9 mouse cellular contexts compared by ENCODE assay signal in genomic region chr5:138280425-138280768, GRCm38 (mm10). TPM values are rescaled to one million over a fixed set of nuclear protein-coding genes. Genes with fewer than 3 reads are reported as not detected.
A peak's percentile ranks its signal among the peaks of the same experiment; 100 is the strongest.
DNase-seq lines count a peak whose midpoint lies in the region; ATAC-seq and TF ChIP-seq lines count a peak whose summit lies in the region.
"Had no signal": no experiment of that assay in that cellular context is flagged by ENCODE, and none has a peak within 500 bp of the region (broad histone marks: within the 10 kb centered on the region; RNA-seq: fewer than 3 reads in every experiment).

No protein-coding gene starts in this region.

- H3K4me3 ChIP-seq in kidney, adult 2 months (ENCODE audit: insufficient read depth, low read depth, low read length): peak overlapping the region; percentile 34; the same call in 1 of the 2 replicates
- peak overlapping the region; percentile 16 for H3K4me3 ChIP-seq in cortical plate, adult 2 months (ENCODE audit: insufficient read depth, low read length)
- H3K4me3 ChIP-seq in hindbrain, embryonic 13.5 days: peak overlapping the region; percentile 82
- H3K4me3 ChIP-seq in midbrain, embryonic 12.5 days: peak overlapping the region; percentile 80; the same call in 1 of the 2 replicates

- no peak overlapping the region for H3K9ac ChIP-seq in hindbrain, embryonic 13.5 days
- H3K9ac ChIP-seq in midbrain, embryonic 12.5 days (replicated peaks): no peak overlapping the region

- no peak for TF ChIP-seq CTCF in kidney, adult 2 months (conservative IDR thresholded peaks at IDR 0.05; ENCODE audit: insufficient read depth, insufficient read length, low read depth, low read length)
- no peak for TF ChIP-seq CTCF in cortical plate, adult 2 months (IDR thresholded peaks at IDR 0.05; ENCODE audit: extremely low read depth, insufficient read depth, low read length)

- H3K4me2 ChIP-seq in hindbrain, embryonic 13.5 days: peak overlapping the region; percentile 82
- H3K4me2 ChIP-seq in midbrain, embryonic 12.5 days (replicated peaks): peak overlapping the region; percentile 71

- no peaks in the 10 kb centered on the region; the same call in 1 of the 2 replicates for H3K27me3 ChIP-seq in kidney, adult 2 months (replicated peaks; ENCODE audit: control insufficient read depth, insufficient read depth, low read length)
- 0 out of 2 replicates have a peak, but pooled peaks cover 12% of the 10 kb centered on the region for H3K27me3 ChIP-seq in hindbrain, embryonic 13.5 days
- H3K27me3 ChIP-seq in midbrain, embryonic 12.5 days: peaks cover 12% of the 10 kb centered on the region

- peak; percentile 16 for DNase-seq in kidney, adult 2 months
- no peak for DNase-seq in kidney, adult 8-10 months
- DNase-seq in urinary bladder, postnatal 4 days (ENCODE audit: low spot score in 2 of 2): no peak
- no peak for DNase-seq in frontal cortex, postnatal 14 days (ENCODE audit: low spot score in 2 of 2)
- no peak for DNase-seq in adrenal gland, postnatal 14 days

- H3K9me3 ChIP-seq in hindbrain, embryonic 13.5 days: no peaks in the 10 kb centered on the region; the same call in 1 of the 2 replicates
- no peaks in the 10 kb centered on the region for H3K9me3 ChIP-seq in midbrain, embryonic 12.5 days

- no peak for TF ChIP-seq POLR2A in kidney, adult 2 months (IDR thresholded peaks at IDR 0.05; ENCODE audit: low read depth, low read length)
- TF ChIP-seq POLR2A in cortical plate, adult 2 months (IDR thresholded peaks at IDR 0.05; ENCODE audit: extremely low read depth, insufficient read depth, low read length): no peak

- H3K27ac ChIP-seq in kidney, adult 2 months (ENCODE audit: insufficient read depth, low read depth, low read length): no peak overlapping the region
- H3K27ac ChIP-seq in cortical plate, adult 2 months (ENCODE audit: insufficient read depth, low read length): no peak overlapping the region
- H3K27ac ChIP-seq in hindbrain, embryonic 13.5 days: peak overlapping the region; percentile 52; the same call in 1 of the 2 replicates
- H3K27ac ChIP-seq in midbrain, embryonic 12.5 days (replicated peaks): no peak overlapping the region

- 27% methylated on average over 26 of the region's 26 CpGs for WGBS in kidney, adult 2 months
- WGBS in hindbrain, embryonic 13.5 days: 22% methylated on average over 26 of the region's 26 CpGs
- 24% methylated on average over 26 of the region's 26 CpGs for WGBS in midbrain, embryonic 12.5 days

- H3K36me3 ChIP-seq in kidney, adult 2 months (ENCODE audit: control insufficient read depth, insufficient read depth, low read length): no peaks in the 10 kb centered on the region
- H3K36me3 ChIP-seq in hindbrain, embryonic 13.5 days: peaks cover 28% of the 10 kb centered on the region
- H3K36me3 ChIP-seq in midbrain, embryonic 12.5 days: peaks cover 19% of the 10 kb centered on the region; the same call in 1 of the 2 replicates

- ATAC-seq in hindbrain, embryonic 13.5 days (ENCODE audit: low FRiP score): no peak
- ATAC-seq in midbrain, embryonic 12.5 days (ENCODE audit: low FRiP score, low read depth): no peak

- no peaks in the 10 kb centered on the region for H3K4me1 ChIP-seq in kidney, adult 2 months (ENCODE audit: control insufficient read depth, insufficient read depth, low read length)
- no peaks in the 10 kb centered on the region for H3K4me1 ChIP-seq in cortical plate, adult 2 months (ENCODE audit: control insufficient read depth, insufficient read depth, low read length)
- H3K4me1 ChIP-seq in hindbrain, embryonic 13.5 days (replicated peaks): peaks cover 38% of the 10 kb centered on the region
- peaks cover 37% of the 10 kb centered on the region for H3K4me1 ChIP-seq in midbrain, embryonic 12.5 days

RNA-seq across cellular contexts. Expression of gene Stag3, which starts 0.4 kb away (rescaled TPM):
- 0.30 and 0.34 TPM in 2 replicates for polyA plus RNA-seq in kidney, adult 2 months (2012; rRNA removed)
- 2.8 and 3.0 TPM in 2 replicates for polyA plus RNA-seq in cortical plate, adult 2 months (2012; rRNA removed)
- 5.8 and 6.0 TPM in 2 replicates for polyA plus RNA-seq in hindbrain, embryonic 13.5 days (2015; fragmentation: Nextera tagmentation; extraction: Ambion mirVana)
- polyA plus RNA-seq in midbrain, embryonic 12.5 days (2016; fragmentation: Nextera tagmentation; extraction: Ambion mirVana): 4.0 and 5.5 TPM in 2 replicates
- 0.15 and 0.56 TPM in 2 replicates for total RNA-seq in adrenal gland, postnatal 14 days (2021)

RNA-seq across cellular contexts. Expression of gene Gpc2, which starts 0.6 kb away (rescaled TPM):
- polyA plus RNA-seq in kidney, adult 2 months (2012; rRNA removed): 1.2 and 1.5 TPM in 2 replicates
- 5.6 and 6.0 TPM in 2 replicates for polyA plus RNA-seq in cortical plate, adult 2 months (2012; rRNA removed)
- 212 and 224 TPM in 2 replicates for polyA plus RNA-seq in hindbrain, embryonic 13.5 days (2015; fragmentation: Nextera tagmentation; extraction: Ambion mirVana)
- polyA plus RNA-seq in midbrain, embryonic 12.5 days (2016; fragmentation: Nextera tagmentation; extraction: Ambion mirVana): 152 and 160 TPM in 2 replicates
- 1.1 and 1.3 TPM in 2 replicates for total RNA-seq in adrenal gland, postnatal 14 days (2021)

RNA-seq across cellular contexts. Expression of gene Gm43720, which starts 0.6 kb away (rescaled TPM):
- not detected in 2 replicates for polyA plus RNA-seq in kidney, adult 2 months (2012; rRNA removed)
- 0.02 and 0.08 TPM in 2 replicates for polyA plus RNA-seq in cortical plate, adult 2 months (2012; rRNA removed)
- 0.09 and 0.10 TPM in 2 replicates for polyA plus RNA-seq in hindbrain, embryonic 13.5 days (2015; fragmentation: Nextera tagmentation; extraction: Ambion mirVana)
- 0.13 TPM in 1 of 2 replicates, not detected in the other for polyA plus RNA-seq in midbrain, embryonic 12.5 days (2016; fragmentation: Nextera tagmentation; extraction: Ambion mirVana)
- not detected in 2 replicates for total RNA-seq in adrenal gland, postnatal 14 days (2021)
- total RNA-seq: left cerebral cortex, postnatal 14 days had no signal

RNA-seq across cellular contexts. Expression of gene Gal3st4, which starts 7.8 kb away (rescaled TPM):
- 0.13 and 0.19 TPM in 2 replicates for polyA plus RNA-seq in kidney, adult 2 months (2012; rRNA removed)
- polyA plus RNA-seq in cortical plate, adult 2 months (2012; rRNA removed): 4.2 and 4.4 TPM in 2 replicates
- polyA plus RNA-seq in hindbrain, embryonic 13.5 days (2015; fragmentation: Nextera tagmentation; extraction: Ambion mirVana): 3.3 and 4.2 TPM in 2 replicates
- polyA plus RNA-seq in midbrain, embryonic 12.5 days (2016; fragmentation: Nextera tagmentation; extraction: Ambion mirVana): 4.6 and 5.2 TPM in 2 replicates
- 0.19 TPM in 1 of 2 replicates, not detected in the other for total RNA-seq in adrenal gland, postnatal 14 days (2021)

RNA-seq across cellular contexts. Expression of gene BC037034, which starts 16.6 kb away (rescaled TPM):
- 28.5 and 35.1 TPM in 2 replicates for polyA plus RNA-seq in kidney, adult 2 months (2012; rRNA removed)
- 83.9 and 86.5 TPM in 2 replicates for polyA plus RNA-seq in cortical plate, adult 2 months (2012; rRNA removed)
- polyA plus RNA-seq in hindbrain, embryonic 13.5 days (2015; fragmentation: Nextera tagmentation; extraction: Ambion mirVana): 14.2 and 15.5 TPM in 2 replicates
- 18.8 and 20.3 TPM in 2 replicates for polyA plus RNA-seq in midbrain, embryonic 12.5 days (2016; fragmentation: Nextera tagmentation; extraction: Ambion mirVana)
- total RNA-seq in adrenal gland, postnatal 14 days (2021): 18.2 and 25.6 TPM in 2 replicates

Comparison
In these comparisons a context has a peak if more than half of its experiments do, and no peak if none do; other contexts are left out.
1. H3K4me3 ChIP-seq: peak in every context shown above with its lines; median percentile 82 in hindbrain, embryonic 13.5 days; 80 in midbrain, embryonic 12.5 days; 34 in kidney, adult 2 months; 16 in cortical plate, adult 2 months.
2. RNA of gene Gpc2, which starts 0.6 kb away (polyA plus RNA-seq): 212 to 224 TPM in hindbrain, embryonic 13.5 days and 152 to 160 TPM in midbrain, embryonic 12.5 days; 5.6 to 6.0 TPM in cortical plate, adult 2 months and 1.2 to 1.5 TPM in kidney, adult 2 months; every median in the first group is over 10 times any median in the second.